Mouse (Mus musculus) olfactory bulb, adult 2 months (tissue): ENCODE measurements around the gene Mogs.

Experiments
- CTCF ChIP-seq: fragments of 200-500 bp; IDR thresholded peaks from 2 replicates; pipeline ENCODE4 v1.5.1; 2012; ENCODE audit warnings: low read depth, mild to moderate bottlenecking, low read length, moderate library complexity; ENCODE audit not compliant: insufficient read depth
- POLR2A ChIP-seq: fragments of 200-500 bp; IDR thresholded peaks from 2 replicates; pipeline ENCODE4 v1.6.1; 2012; ENCODE audit warnings: mild to moderate bottlenecking, low read depth, low read length, moderate library complexity; ENCODE audit not compliant: insufficient read depth

- no peak for TF ChIP-seq CTCF
- TF ChIP-seq POLR2A = no peak
Observed at GRCm38 (mm10) chr6:83165026-83165606, 49.8 kb downstream of the Mogs start.
